Mouse (Mus musculus) cerebellum, adult 2 months (tissue): Measurements from ENCODE around the gene Mpdu1. TPM values are rescaled to one million over a fixed set of nuclear protein-coding genes. Genes with fewer than 3 reads are reported as not detected.
"Not testable (repeated sequence)": the region's sequence is repeated elsewhere in the genome, so short reads cannot be mapped to it uniquely, and the experiment has no call there.

Experiments
- DNase-seq, 2 experiments: peaks; one replicate each; pipeline ENCODE4 v3.0.0; 2021
- H3K27ac ChIP-seq: fragments of 200-500 bp; 2 replicates; pipeline ENCODE4 v1.5.1; 2012; ENCODE audit warnings: low read length, control low read depth, inconsistent platforms; ENCODE audit not compliant: insufficient read depth
- H3K27me3 ChIP-seq: fragments of 200-500 bp; 2 replicates; pipeline ENCODE4 v1.6.1; 2012; ENCODE audit warnings: inconsistent platforms, mild to moderate bottlenecking, low read length, moderate library complexity; ENCODE audit not compliant: control insufficient read depth, insufficient read depth
- H3K4me1 ChIP-seq: fragments of 200-500 bp; 2 replicates; pipeline ENCODE4 v1.6.1; 2011; ENCODE audit warnings: low read length; ENCODE audit not compliant: control insufficient read depth, insufficient read depth
- H3K4me3 ChIP-seq: fragments of 200-500 bp; replicated peaks from 2 replicates; pipeline ENCODE3; 2011; ENCODE audit warnings: mild to moderate bottlenecking, low read depth, low read length, control low read depth; ENCODE audit not compliant: insufficient read depth
- CTCF ChIP-seq: fragments of 200-500 bp; IDR thresholded peaks from 2 replicates; pipeline ENCODE4 v1.5.1; 2011; ENCODE audit warnings: low read depth, mild to moderate bottlenecking, control low read depth, low read length, moderate library complexity, borderline replicate concordance; ENCODE audit not compliant: insufficient read depth
- POLR2A ChIP-seq: fragments of 200-500 bp; IDR thresholded peaks from 2 replicates; pipeline ENCODE4 v1.6.1; 2011; ENCODE audit warnings: low read length, control low read depth, borderline replicate concordance; ENCODE audit not compliant: insufficient read depth
- whole genome bisulfite sequencing: fragments of 180-500 bp; shearing (Covaris S2); methylation state at CpG from one replicate; pipeline ENCODE4 v1.1.7; 2018; 5-methylcytosine and 5-hydroxymethylcytosine counted together
- polyA plus RNA-seq: library from polyadenylated mRNA; depleted of rRNA; stranded (reverse); fragments of >200 nt; gene quantifications from 2 replicates; pipeline ENCODE4 v1.2.3, GENCODE M21; 2012

Gene Mpdu1
- polyA plus RNA-seq, 1 experiment, result 120 TPM

DNA sequence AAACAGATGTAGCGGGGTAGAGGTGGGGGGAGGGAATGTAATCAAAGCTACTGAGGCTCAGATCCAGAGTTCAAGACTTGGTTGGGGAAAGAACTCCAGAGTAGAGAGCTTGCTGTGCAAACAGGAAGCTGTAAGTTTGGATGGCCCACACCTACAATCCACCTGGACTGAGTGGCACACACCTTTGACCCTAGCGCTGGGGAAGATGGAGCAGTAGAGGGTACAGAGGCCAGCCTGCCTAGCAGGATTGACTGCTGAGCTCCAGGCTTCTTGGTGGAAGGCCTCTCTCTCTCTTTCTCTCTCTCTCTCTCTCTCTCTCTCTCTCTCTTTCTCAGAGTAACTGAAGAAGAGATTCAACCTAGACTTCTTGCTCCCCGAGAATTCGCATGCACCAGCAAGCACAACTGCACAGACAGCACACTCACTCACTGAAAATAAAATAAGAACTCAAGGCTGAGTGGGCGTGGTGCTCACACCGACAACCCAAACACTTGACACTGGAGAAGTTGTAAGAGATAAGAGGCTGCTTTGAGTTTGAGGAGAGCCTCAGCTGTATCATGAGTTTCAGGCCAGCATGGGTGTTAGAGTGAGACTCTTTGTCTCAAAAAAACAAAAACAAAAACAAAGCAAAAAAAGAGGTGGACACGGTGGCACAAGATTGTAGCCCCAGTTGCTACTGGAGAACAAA is 41.9 kb downstream of the Mpdu1 start:
- H3K4me3 ChIP-seq, result no peak overlapping the region
- H3K27ac ChIP-seq, result no peak overlapping the region
- 88% methylated on average over 7 of the region's 7 CpGs for WGBS
- H3K27me3 ChIP-seq, result no peaks in the 10 kb centered on the region
- TF ChIP-seq CTCF (no peak), POLR2A (no peak)
- DNase-seq, result no peak
- H3K4me1 ChIP-seq, result peaks cover 9% of the 10 kb centered on the region; the same call in 1 of the 2 replicates

DNA sequence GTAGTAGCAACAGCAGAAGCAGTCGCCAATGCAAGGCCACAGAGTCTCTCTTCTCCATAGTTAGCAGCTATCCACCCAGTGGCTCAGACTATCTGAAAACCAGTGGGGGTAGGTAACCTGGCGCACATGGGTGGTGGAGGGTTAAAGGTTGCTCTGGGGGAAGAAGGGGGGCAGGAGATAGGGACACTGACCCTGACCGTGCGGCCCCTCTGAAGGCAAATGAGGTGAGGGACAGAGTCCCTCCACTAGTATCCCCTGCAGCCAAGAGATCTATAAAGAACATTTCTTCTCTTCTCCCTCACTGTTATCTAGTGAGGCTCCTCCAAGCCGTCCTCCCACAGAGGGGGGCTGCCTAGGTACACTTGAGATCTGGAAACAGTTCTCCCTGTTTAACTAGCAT is 44.6 kb downstream of the Mpdu1 start, which contains the start of gene Shbg:
Gene Shbg (minus strand): TSS at position 101 of the 400 bp plus-strand sequence.
- H3K27ac ChIP-seq, result no peak within 1 kb of the TSS
- no peaks in the 10 kb centered on the region for H3K27me3 ChIP-seq
- H3K4me1 ChIP-seq, result 0 out of 2 replicates have a peak, but pooled peaks cover 3% of the 10 kb centered on the region
- H3K4me3 ChIP-seq, result no peak within 1 kb of the TSS
- TF ChIP-seq CTCF (no peak), POLR2A (no peak)
- DNase-seq, result no peak
- WGBS, result 72% methylated on average over 5 of the region's 5 CpGs

GRCm38 (mm10) chr11:69616781-69617180 is 45.7 kb downstream of the Mpdu1 start:
- Histone ChIP-seq H3K27me3 (no peaks in the 10 kb centered on the region), H3K4me3 (no peak overlapping the region), H3K27ac (no peak overlapping the region), H3K4me1 (0 out of 2 replicates have a peak, but pooled peaks cover 3% of the 10 kb centered on the region)
- TF ChIP-seq POLR2A (no peak), CTCF (no peak)
- WGBS, result 39% methylated on average over 10 of the region's 10 CpGs
- DNase-seq, result no peak

- H3K27me3 ChIP-seq, DNase-seq, H3K4me3 ChIP-seq, H3K27ac ChIP-seq, H3K4me1 ChIP-seq: not testable (repeated sequence)
- WGBS, result 48% methylated on average over 11 of the region's 11 CpGs
Observed at GRCm38 (mm10) chr11:69614257-69614588, 48.2 kb downstream of the Mpdu1 start.

DNA sequence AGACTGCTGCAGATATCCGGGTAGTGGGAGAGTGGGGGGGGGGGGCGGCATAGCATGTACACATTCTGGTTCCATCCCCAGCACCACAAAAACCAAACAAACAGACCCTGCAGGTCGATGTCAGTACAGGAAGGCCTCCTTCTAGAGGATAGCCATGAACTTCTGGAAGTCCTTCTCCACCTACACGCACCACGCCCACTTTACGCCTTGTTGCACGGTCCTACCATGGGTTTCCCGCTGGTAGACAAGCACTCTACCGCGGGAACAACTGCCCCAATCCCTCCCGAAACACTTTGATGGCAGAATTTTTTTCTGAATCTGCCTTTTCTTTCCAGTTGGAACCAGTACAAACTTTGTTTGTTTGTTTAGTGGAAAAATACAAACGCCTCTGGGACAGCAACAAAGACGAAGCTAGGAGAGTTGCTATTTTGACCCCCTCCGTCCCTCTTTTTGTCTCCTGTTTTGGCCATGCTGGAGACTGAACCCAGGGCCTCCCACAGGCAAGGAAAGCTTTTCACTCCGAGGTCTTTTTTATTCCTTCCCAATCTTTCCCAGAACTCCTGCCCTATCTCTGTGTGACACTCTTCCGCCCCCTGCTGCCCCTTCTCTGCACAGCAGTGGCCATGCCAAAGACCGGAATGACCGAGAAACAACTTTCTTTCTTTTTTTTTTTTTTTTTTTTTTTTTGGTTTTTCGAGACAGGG is 48.7 kb downstream of the Mpdu1 start:
- peak; percentile 80 to 88 for DNase-seq
- TF ChIP-seq CTCF, result peak; percentile 84
- TF ChIP-seq POLR2A, result no peak
- H3K4me1 ChIP-seq, result 0 out of 2 replicates have a peak, but pooled peaks cover 3% of the 10 kb centered on the region
- H3K27me3 ChIP-seq, result no peaks in the 10 kb centered on the region
- H3K27ac ChIP-seq, result no peak overlapping the region
- 8% methylated on average over 19 of the region's 19 CpGs for WGBS
- H3K4me3 ChIP-seq, result no peak overlapping the region

GRCm38 (mm10) chr11:69610899-69611298 is 51.5 kb downstream of the Mpdu1 start:
- no peaks in the 10 kb centered on the region for H3K27me3 ChIP-seq

DNA sequence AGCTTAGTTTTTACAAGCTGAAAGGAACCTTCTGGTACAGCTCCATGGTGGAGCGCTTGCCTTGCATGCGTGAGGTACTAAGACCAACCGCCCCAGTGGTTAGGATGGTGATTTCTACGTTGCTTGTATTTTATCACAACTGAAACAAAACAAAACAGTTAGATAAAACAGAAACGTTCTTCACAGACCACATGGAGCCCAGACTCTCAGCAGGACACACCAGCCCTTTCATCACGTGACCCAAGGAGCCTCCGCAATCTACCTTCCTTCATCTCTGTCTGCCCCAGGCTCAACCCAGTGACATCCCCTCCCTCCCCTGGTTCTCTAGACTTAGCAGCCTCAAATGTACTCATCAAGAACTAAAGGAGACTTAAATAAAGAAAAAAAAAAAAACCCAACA is 53.0 kb downstream of the Mpdu1 start:
- WGBS, result 70% methylated on average over 7 of the region's 7 CpGs
- H3K27me3 ChIP-seq, result no peaks in the 10 kb centered on the region
- no peak overlapping the region for H3K27ac ChIP-seq
- TF ChIP-seq POLR2A (no peak), CTCF (no peak)
- H3K4me3 ChIP-seq, result no peak overlapping the region
- DNase-seq, result no peak
- 0 out of 2 replicates have a peak, but pooled peaks cover 2% of the 10 kb centered on the region for H3K4me1 ChIP-seq

More at GRCm38 (mm10) chr11:69610899-69611298, 51.5 kb downstream of the Mpdu1 start:
- Histone ChIP-seq H3K4me1 (0 out of 2 replicates have a peak, but pooled peaks cover 3% of the 10 kb centered on the region), H3K27ac (no peak overlapping the region), H3K4me3 (no peak overlapping the region)
- no peak for TF ChIP-seq POLR2A
- TF ChIP-seq CTCF, result no peak
- 33% methylated on average over 4 of the region's 4 CpGs for WGBS
- DNase-seq, result peak; percentile 24 to 59

- 90% methylated on average over 3 of the region's 3 CpGs for WGBS
Observed at GRCm38 (mm10) chr11:69608525-69608924, 53.9 kb downstream of the Mpdu1 start.

More at GRCm38 (mm10) chr11:69608525-69608924, 53.9 kb downstream of the Mpdu1 start:
- TF ChIP-seq POLR2A (no peak), CTCF (no peak)
- DNase-seq, result no peak
- H3K4me1 ChIP-seq, result no peaks in the 10 kb centered on the region; the same call in 1 of the 2 replicates
- H3K27me3 ChIP-seq, result no peaks in the 10 kb centered on the region
- no peak overlapping the region for H3K27ac ChIP-seq
- H3K4me3 ChIP-seq, result no peak overlapping the region
